Mouse (Mus musculus) liver, postnatal 0 days (tissue): ENCODE results near the gene Trim16. TPM values are rescaled to one million over a fixed set of nuclear protein-coding genes. Genes with fewer than 3 reads are reported as not detected.

Experiments
- ATAC-seq: fragments of 200-750 bp; cut with Nextera tagmentation; 2 replicates; pipeline ENCODE4 v1.8.0; 2017; ENCODE audit warnings: mild to moderate bottlenecking, moderate library complexity
- DNase-seq: peaks from one replicate; pipeline ENCODE4 v3.0.0-alpha.2; 2016
- H3K27ac ChIP-seq: fragments of 300-500 bp; sonication (generic); 2 replicates; pipeline ENCODE4 v1.5.1; 2014; ENCODE audit warnings: antibody characterized with exemption, moderate library complexity, mild to moderate bottlenecking, low read depth
- H3K27me3 ChIP-seq: fragments of 300-500 bp; sonication (generic); 2 replicates; pipeline ENCODE4 v1.6.1; 2014; ENCODE audit warnings: low read length, control low read depth, mixed read lengths; ENCODE audit not compliant: insufficient read depth
- H3K36me3 ChIP-seq: fragments of 300-500 bp; sonication (generic); replicated peaks from 2 replicates; pipeline ENCODE4 v1.6.1; 2014; ENCODE audit warnings: mild to moderate bottlenecking, control low read depth, low read length, moderate library complexity, mixed read lengths; ENCODE audit not compliant: insufficient read depth
- H3K4me1 ChIP-seq: fragments of 300-500 bp; sonication (generic); 2 replicates; pipeline ENCODE4 v1.6.1; 2014; ENCODE audit warnings: antibody characterized with exemption, mild to moderate bottlenecking, control low read depth; ENCODE audit not compliant: insufficient read depth
- H3K4me2 ChIP-seq: fragments of 300-500 bp; sonication (generic); 2 replicates; pipeline ENCODE4 v1.6.1; 2014; ENCODE audit warnings: low read depth, mild to moderate bottlenecking, low read length, moderate library complexity, mixed read lengths
- H3K4me3 ChIP-seq: fragments of 300-500 bp; sonication (generic); 2 replicates; pipeline ENCODE4 v1.5.1; 2014; ENCODE audit warnings: low read depth, low read length
- H3K9ac ChIP-seq: fragments of 300-500 bp; sonication (generic); replicated peaks from 2 replicates; pipeline ENCODE4 v1.6.1; 2014; ENCODE audit warnings: mild to moderate bottlenecking, moderate library complexity
- H3K9me3 ChIP-seq: fragments of 300-500 bp; sonication (generic); 2 replicates; pipeline ENCODE4 v1.6.1; 2016; ENCODE audit warnings: mild to moderate bottlenecking, control low read depth, low read length, mixed read lengths
- CTCF ChIP-seq: sonication (generic); IDR thresholded peaks from 2 replicates; pipeline ENCODE4 v1.5.1; 2016; ENCODE audit warnings: antibody characterized with exemption, low read depth
- EP300 ChIP-seq: IDR thresholded peaks from 2 replicates; pipeline ENCODE4 v1.6.1; 2016; ENCODE audit warnings: antibody characterized with exemption, low read depth, mild to moderate bottlenecking
- WGBS: fragments of 180-500 bp; shearing (Covaris S2); extraction: QIAGEN DNeasy Blood & Tissue Kit; methylation state at CpG from one replicate; pipeline ENCODE4 v1.1.7; 2014; ENCODE audit not compliant: insufficient replicate concordance; 5-methylcytosine and 5-hydroxymethylcytosine counted together
- polyA plus RNA-seq: library from polyadenylated mRNA; unstranded; fragments of >200 nt; fragmentation: Nextera tagmentation; extraction: Ambion mirVana; gene quantifications from 2 replicates; pipeline ENCODE4 v1.2.1, GENCODE M21; 2015

The Trim16 gene
- polyA plus RNA-seq = 0.85 and 0.91 TPM in 2 replicates

GRCm38 (mm10) chr11:62820059-62820541 lies at the start of gene Trim16:
Gene Trim16, plus strand, starts transcription at chr11:62820231.
- H3K4me2 ChIP-seq = peak within 1 kb of the TSS; percentile 67
- H3K4me3 ChIP-seq = peak within 1 kb of the TSS; percentile 44
- no peaks in the 10 kb centered on the region for H3K27me3 ChIP-seq
- peak; percentile 64 for DNase-seq
- ATAC-seq = peak; percentile 77
- H3K36me3 ChIP-seq = no peaks in the 10 kb centered on the region
- TF ChIP-seq CTCF (no peak), EP300 (no peak)
- H3K9ac ChIP-seq = 0 out of 2 replicates have a peak within 1 kb of the TSS, but pooled peaks have one; percentile 17
- no peaks in the 10 kb centered on the region for H3K9me3 ChIP-seq
- WGBS = 11% methylated on average over 15 of the region's 15 CpGs
- peak within 1 kb of the TSS; percentile 26; the same call in 1 of the 2 replicates for H3K27ac ChIP-seq
- peaks cover 22% of the 10 kb centered on the region for H3K4me1 ChIP-seq

GRCm38 (mm10) chr11:62776510-62776909 lies 43.5 kb upstream of the Trim16 start:
- ATAC-seq = no peak
- no peaks in the 10 kb centered on the region for H3K27me3 ChIP-seq
- no peak overlapping the region for H3K4me2 ChIP-seq
- H3K4me3 ChIP-seq = no peak overlapping the region
- no peaks in the 10 kb centered on the region for H3K4me1 ChIP-seq
- no peaks in the 10 kb centered on the region; the same call in 1 of the 2 replicates for H3K36me3 ChIP-seq
- H3K9me3 ChIP-seq = peaks cover 26% of the 10 kb centered on the region
- no peak overlapping the region for H3K27ac ChIP-seq
- no peak overlapping the region for H3K9ac ChIP-seq
- no peak for DNase-seq
- WGBS = 84% methylated on average over 7 of the region's 7 CpGs
- no peak for TF ChIP-seq EP300
- TF ChIP-seq CTCF = no peak

- no peak within 1 kb of the TSS for H3K27ac ChIP-seq
- 6% methylated on average over 34 of the region's 34 CpGs for WGBS
- no peak for TF ChIP-seq CTCF
- TF ChIP-seq EP300 = no peak
- peak within 1 kb of the TSS; percentile 86 for H3K4me2 ChIP-seq
- peak; percentile 72 for ATAC-seq
- no peaks in the 10 kb centered on the region for H3K36me3 ChIP-seq
- H3K9ac ChIP-seq = peak within 1 kb of the TSS; percentile 51; the same call in 1 of the 2 replicates
- peak; percentile 66 for DNase-seq
- 0 out of 2 replicates have a peak, but pooled peaks cover 3% of the 10 kb centered on the region for H3K27me3 ChIP-seq
- peaks cover 10% of the 10 kb centered on the region for H3K4me1 ChIP-seq
- no peaks in the 10 kb centered on the region for H3K9me3 ChIP-seq
- H3K4me3 ChIP-seq = peak within 1 kb of the TSS; percentile 48
Observed at GRCm38 (mm10) chr11:62788935-62789616, 31.0 kb upstream of the Trim16 start, which contains the start of gene Zfp286. Gene Zfp286, minus strand, starts transcription at chr11:62789462.

GRCm38 (mm10) chr11:62789617-62789936 lies 30.5 kb upstream of the Trim16 start:
- DNase-seq (no peak), ATAC-seq (no peak)
- Histone ChIP-seq H3K9ac (peak overlapping the region; percentile 7; the same call in 1 of the 2 replicates), H3K4me3 (peak overlapping the region; percentile 48), H3K27ac (no peak overlapping the region), H3K36me3 (no peaks in the 10 kb centered on the region), H3K27me3 (0 out of 2 replicates have a peak, but pooled peaks cover 3% of the 10 kb centered on the region), H3K4me1 (peaks cover 10% of the 10 kb centered on the region), H3K9me3 (no peaks in the 10 kb centered on the region), H3K4me2 (peak overlapping the region; percentile 86)
- 55% methylated on average over 3 of the region's 3 CpGs for WGBS
- TF ChIP-seq CTCF = no peak
- TF ChIP-seq EP300 = no peak

- no peaks in the 10 kb centered on the region for H3K27me3 ChIP-seq
- H3K9me3 ChIP-seq = 0 out of 2 replicates have a peak, but pooled peaks cover 3% of the 10 kb centered on the region
- no peak for TF ChIP-seq CTCF
- no peak for TF ChIP-seq EP300
- no peak overlapping the region for H3K27ac ChIP-seq
- no peak overlapping the region for H3K9ac ChIP-seq
- no peak overlapping the region for H3K4me2 ChIP-seq
- 48% methylated on average over 13 of the region's 13 CpGs for WGBS
- no peaks in the 10 kb centered on the region for H3K4me1 ChIP-seq
- no peak overlapping the region for H3K4me3 ChIP-seq
- no peak for DNase-seq
- ATAC-seq = no peak
- no peaks in the 10 kb centered on the region for H3K36me3 ChIP-seq
Observed at GRCm38 (mm10) chr11:62804119-62804518, 15.9 kb upstream of the Trim16 start.

DNA sequence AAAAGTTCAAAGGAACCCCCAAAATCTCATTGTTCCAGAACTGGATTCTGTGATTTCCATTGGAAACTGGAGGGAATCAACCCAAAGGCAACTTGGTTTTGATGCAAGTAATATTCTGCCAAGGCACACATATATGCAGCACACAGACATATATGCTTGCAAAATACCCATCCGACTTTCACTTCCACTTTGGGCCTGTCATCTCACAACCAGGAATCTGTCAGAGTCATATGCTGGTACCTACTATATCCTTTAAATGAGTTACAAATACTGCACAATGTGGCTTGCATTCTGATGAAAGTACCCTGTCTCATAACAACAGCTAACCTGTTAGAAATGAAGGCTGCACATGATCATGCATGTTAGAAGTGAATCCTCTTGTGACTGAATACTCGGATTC lies 12.1 kb upstream of the Trim16 start:
- WGBS = 70% methylated on average over 2 of the region's 2 CpGs
- H3K4me1 ChIP-seq = no peaks in the 10 kb centered on the region
- no peak overlapping the region for H3K27ac ChIP-seq
- no peak for DNase-seq
- H3K36me3 ChIP-seq = no peaks in the 10 kb centered on the region
- H3K9ac ChIP-seq = no peak overlapping the region
- TF ChIP-seq EP300 = no peak
- TF ChIP-seq CTCF = no peak
- H3K4me3 ChIP-seq = no peak overlapping the region
- H3K4me2 ChIP-seq = no peak overlapping the region
- ATAC-seq = no peak
- no peaks in the 10 kb centered on the region for H3K9me3 ChIP-seq
- no peaks in the 10 kb centered on the region for H3K27me3 ChIP-seq
